Mouse (Mus musculus): ENCODE results near the gene N4bp1. TPM values are rescaled to one million over a fixed set of nuclear protein-coding genes. Genes with fewer than 3 reads are reported as not detected.

N4bp1 gene
- total RNA-seq, 2 experiments from 2014 or later, result 19.6 to 24.6 TPM

DNA sequence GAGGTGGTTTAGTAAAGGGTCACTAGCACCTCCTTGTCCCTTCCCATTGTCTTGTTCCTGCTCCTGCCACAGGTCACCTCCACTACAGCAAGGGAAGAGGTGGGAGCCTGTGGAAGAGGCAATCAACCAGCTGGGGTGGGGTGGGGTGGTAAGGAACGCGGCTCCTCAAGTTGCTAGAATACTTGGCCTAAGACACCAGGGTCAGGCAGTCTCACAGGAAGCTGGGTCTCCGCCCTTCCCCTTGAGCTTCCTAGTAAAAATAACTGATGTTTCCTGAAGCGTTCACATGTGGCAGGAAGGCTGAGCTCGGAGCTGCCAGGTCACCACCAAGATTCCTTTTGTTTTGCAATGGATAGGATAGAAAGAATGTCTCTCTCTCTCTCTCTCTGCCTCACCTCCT, 16.9 kb upstream of the N4bp1 start:
- DNase-seq, result peak; percentile 54 to 62
- intact Hi-C loops (cut with DNase I), result loop anchor here (2.0 to 5.0 kb wide), 4 partner anchors 57 to 155 kb away; partner anchors contain the start of genes Gm10638 and Siah1a

DNA sequence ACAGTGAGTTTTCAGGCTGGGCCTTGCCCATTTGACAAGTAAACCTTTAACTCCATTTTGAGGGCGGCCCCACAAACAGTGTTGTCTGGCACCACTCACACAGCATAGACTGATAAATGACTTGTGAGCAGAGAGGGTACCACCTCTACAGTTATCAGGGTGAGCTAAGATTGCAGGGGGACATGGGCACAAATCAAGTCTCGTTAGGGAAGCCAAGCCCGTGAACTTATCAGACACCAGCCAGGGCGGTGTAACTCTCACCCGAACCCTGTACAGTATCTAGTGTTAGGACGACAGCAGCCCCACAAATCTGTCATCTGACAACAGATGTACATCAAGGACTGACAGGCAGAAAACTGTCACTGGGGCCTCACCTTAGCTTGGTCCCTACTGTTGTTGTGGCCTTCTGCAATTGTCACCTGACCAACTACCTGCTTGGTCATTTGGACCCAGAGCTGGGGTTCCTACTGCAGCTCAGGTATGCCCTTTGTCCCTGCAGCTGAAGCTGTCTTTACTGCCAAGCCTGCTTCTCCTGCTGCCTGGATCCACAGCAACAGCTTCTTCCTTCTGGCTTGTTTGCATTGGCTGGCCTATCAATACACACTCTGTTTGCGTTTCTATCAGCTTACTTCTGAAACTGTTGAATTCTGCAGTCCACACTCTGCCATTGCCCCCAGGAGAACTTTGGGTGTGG, 12.8 kb upstream of the N4bp1 start:
- DNase-seq, result no peak
- intact Hi-C loops (cut with DNase I), result no loop called here

DNA sequence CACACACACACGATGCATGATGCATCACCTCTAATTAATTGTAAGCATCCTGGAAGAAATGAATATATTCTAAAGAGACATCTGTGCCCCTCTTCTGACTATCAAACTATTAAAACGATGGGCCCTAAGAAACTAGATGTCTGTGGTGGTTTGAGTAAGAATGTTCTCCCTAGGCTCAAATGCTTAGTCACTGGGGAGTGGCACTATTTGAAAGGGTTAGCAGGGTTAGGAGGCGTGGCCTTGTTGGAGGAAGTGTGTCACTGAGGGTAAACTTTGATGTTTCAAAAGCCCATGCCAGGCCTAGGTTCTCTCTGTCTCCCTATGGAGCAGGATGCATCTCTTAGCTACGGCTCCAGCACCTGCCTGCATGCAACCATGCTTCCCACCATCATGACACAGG, 10.3 kb upstream of the N4bp1 start:
- DNase-seq, result no peak
- intact Hi-C loops (cut with DNase I), result no loop called here

DNA sequence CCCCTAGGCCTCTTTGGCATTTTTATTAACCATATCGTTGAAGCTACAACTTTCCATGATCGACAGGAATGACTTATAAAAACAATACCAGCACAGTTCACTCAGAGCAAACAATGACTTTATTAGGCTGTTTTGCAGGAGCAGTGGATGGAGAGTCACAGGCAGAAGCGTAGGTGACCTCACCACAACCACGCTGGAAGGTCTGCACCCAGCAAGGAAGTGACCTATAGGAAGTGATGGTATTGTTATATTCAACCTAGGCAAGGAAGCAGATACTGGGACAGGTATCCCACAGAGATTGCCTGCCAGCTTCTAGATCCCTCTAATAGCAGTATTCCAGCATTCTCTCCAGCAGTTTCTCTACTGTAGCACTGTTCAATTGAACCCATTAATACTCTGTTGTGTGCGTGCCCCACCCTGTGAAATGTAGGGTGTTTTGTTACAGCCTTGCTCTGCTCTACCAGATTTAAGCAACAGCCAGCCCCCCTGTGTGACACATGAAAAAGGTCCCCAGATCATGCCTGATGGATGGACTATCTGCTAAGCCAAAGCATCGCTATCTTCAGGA, 9.2 kb upstream of the N4bp1 start:
- DNase-seq, result no peak

DNA sequence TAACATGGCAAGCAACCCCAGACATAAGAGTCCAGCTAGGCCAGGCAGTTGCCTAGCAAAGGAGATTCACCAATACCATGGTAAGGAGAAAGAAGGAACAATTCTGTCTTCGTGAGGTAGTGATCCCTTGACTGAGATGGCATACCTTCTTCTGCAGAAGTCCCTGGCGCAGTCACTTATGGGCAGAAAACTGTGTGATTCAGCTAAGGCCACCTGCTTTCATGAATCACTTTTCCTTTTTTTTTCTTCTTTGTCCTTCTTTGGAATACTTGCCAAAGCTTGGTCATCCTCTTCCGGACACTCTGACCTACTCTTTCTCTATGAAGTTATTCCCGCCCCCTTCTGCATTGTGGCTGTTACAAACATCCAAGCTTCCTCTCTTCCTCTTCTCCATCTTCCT, 8.5 kb upstream of the N4bp1 start:
- DNase-seq, result no peak
- intact Hi-C loops (cut with DNase I), result no loop called here

More for the DNA sequence above, 9.2 kb upstream of the N4bp1 start:
- intact Hi-C loops (cut with DNase I), result no loop called here

DNA sequence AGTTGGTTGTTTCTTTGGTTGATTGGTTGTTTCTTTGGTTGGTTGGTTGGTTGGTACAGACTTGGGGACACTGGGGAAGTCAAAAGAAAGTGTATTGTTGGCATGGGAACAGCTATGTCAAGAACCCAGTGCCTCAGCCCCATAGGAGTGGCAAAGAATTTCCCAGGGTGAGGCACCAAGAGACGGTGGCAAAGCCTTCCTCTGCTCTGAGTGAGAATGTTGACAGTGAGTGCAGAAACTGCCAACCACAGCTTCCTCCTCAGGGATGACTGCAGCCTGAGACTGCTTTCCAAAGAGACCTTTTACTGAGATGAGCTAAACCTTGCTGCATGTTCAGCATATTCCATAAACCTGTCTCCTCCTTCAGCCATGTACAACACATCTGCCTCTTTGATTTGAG, 6.5 kb upstream of the N4bp1 start:
- no peak for DNase-seq
- intact Hi-C loops (cut with DNase I), result no loop called here

DNA sequence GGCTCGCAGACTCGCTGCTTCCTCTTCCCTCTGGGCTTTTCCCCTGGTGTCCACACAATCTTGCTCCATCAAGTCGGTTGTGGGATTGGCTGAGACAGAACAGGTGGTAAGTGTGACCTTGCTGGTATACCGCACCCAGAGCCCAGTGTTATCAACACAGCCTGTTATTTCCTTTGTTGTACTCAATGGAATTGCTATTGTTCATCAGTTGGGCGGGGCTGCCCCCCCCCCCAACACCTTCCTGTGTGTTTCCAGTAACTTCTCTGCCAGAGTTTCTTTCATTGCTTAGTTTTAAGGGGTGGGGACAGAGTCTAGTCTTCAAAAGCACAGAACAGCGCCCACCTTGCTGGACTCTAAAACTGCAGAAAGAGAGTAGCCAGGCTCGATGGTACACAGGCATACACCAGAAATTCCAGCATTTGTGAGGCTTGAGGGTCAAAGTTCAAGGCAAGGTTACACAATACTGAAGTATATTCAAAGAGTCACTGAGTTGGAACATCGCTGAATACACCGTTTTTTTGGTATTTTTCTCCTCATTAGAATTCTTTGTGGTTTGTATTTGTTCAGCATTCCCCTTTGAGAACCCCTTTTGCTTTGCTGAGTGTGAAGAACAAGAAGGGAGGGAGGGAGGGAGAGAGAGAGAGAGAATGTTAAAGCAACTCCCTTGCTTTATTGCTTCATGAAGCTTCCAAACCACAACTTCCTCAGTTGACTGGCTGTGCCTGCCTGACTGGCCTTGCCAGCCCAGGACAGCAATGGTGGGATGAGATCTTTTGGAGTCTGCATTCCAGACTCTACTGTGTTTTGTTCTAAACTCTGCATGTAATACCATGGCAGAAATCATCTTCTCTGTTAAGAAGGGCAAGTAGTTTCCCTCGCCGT, 3.2 kb upstream of the N4bp1 start:
- peak; percentile 48 to 54 for DNase-seq
- intact Hi-C loops (cut with DNase I), result loop anchor here (5.0 kb wide), 1 partner anchor 141 kb away; the partner anchor contains the start of genes Gm10638 and Siah1a

DNA sequence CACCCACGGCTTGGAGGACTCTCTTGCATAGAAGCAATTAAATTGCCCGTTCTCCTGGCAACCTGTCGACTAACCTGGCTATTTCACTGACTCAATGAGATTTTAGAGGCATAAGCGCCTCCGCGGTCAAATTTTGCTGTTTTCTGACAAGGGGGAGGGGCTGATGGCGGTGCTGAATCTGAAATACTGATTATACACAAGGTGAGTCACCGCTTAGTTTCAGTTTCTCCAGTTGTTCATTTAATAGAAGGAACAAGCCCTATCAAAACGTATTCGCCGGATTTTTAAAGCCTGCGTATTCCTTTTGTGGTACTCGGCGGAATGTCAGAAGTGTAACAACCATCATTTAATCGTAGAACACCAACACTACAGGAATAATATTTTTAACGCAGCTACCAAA, 991 bp downstream of the N4bp1 start:
- DNase-seq, result peak in 1 of 2 experiments; percentile 28
- intact Hi-C loops (cut with DNase I), result no loop called here

DNA sequence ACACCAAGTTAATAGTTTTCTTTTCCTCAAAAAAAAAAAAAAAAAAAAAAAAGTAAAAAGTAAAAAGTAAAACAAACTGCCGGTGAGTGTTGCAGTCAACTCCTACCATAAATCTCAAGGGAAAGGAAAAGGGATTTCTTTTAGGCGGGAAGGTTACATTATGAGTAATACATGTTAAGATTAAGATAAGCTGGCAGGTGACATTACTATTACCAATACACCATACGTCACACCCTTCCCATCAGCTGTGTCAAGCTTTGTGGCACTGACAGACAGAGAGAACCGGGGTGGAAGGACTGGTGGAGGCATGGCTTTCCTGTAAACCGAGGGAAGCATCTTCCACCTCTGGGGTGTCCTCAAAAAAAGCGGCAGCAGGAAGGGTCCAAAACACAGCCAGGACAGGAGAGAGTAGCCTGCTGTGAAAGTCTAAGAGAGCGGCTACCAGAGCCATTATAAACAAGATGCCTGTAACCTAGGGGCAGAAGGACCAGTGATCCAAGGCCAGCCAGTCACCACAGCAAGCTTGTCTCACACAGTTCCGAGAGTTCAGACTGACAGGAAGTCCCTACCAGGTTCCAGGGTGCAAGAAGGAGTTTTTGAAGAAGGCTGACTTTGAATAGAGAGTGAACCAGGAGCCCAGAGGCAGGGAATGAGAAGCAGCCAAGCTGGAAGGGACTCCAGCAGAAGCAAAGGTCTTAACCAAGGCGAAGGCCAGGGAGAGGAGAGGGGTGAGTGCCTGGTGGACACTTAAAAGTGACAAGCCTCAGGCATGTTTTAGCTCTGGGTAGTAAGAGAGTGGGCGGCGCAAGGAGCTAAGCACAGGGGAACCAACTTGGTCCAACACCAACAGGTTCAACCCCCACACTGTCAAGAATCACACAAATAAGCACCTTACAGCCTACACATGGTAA, 2.2 kb downstream of the N4bp1 start:
- DNase-seq, result peak in 1 of 2 experiments; percentile 12
- intact Hi-C loops (cut with DNase I), result no loop called here

DNA sequence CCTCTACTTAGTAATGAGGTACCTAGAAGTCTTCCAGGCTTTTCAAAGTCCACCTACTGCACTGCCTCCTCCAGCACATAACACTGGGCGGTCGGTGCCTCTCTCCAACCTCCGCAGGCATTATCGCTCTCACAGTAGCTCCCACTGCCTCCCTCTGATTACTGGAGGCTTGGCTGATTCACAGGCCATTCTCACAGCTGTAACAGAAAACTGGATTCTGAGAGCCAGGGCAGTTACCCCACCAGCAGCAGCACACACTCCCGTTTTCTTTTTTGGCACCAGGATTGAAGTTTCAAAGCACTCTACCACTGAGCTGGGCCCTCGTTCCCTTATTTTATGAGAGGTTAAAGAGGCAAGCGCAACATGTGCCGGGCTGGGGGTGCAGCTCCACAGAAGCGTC, 3.1 kb downstream of the N4bp1 start:
- peak in 1 of 2 experiments; percentile 15 for DNase-seq
- intact Hi-C loops (cut with DNase I), result no loop called here

DNA sequence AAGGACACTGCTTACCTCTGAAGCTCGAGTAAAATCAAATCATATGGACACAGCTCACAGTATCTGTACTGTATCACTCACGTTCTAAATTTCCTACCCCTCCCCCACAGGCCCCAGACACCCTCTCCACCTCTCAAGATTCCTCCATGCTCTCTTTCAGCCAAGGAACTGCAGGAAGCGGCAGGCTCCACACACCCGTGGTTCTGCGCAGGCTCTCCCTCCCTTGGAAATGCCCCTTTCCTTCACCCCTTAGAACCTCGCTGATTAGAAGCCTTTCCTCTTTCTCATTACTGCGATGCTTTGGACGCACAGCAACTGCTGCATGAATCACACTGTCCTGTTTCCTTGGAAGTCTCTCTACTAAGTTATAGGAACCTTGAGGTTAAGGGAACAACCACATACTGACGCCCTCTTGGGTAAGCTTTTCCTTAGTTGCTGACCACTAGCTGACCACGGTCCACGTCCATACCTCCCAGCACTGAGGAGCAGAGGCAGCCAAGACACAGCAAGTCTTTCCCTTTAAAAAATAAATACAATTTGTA, 3.9 kb downstream of the N4bp1 start:
- peak in 1 of 2 experiments; percentile 7 for DNase-seq
- intact Hi-C loops (cut with DNase I), result no loop called here

DNA sequence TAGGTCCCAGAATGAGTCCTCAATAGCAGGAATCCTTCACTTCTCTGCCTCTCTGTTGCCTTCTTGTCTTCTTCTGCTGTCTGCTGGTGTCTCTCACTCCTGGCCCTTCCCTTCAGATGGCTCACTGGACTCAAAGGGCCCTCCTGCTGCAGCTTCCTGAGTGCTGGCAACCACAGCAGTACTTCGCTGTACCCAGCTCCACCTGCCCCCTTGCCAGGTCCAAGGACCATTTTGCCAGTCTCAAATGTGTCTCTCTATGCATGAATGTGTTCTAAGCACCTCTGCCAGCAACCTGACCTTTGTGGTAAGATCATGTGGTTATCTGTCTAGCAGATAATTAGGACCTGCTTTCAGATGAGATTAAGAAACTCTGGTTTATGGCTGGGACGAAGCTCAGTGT, 8.2 kb downstream of the N4bp1 start:
- intact Hi-C loops (cut with DNase I), result no loop called here
- DNase-seq, result no peak

DNA sequence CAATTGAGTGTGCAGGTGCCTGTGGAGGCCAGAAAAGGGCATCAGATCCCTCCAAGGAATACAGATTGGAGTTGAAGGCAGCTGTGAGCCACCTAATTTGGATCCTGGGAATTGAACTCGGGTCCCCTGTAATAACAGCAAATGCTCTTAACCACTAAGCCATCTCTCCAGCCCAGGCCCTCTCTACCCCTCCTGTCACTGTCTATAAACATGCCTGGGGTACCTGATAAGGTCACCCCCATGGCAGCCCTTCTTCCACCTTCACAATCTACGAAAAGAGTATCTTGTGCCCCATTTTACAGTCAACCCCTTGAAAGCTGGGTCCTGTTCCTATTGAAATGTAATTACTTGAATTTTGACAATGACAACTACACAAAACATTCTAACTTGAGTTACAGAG, 11.0 kb downstream of the N4bp1 start:
- DNase-seq, result no peak
- intact Hi-C loops (cut with DNase I), result no loop called here

DNA sequence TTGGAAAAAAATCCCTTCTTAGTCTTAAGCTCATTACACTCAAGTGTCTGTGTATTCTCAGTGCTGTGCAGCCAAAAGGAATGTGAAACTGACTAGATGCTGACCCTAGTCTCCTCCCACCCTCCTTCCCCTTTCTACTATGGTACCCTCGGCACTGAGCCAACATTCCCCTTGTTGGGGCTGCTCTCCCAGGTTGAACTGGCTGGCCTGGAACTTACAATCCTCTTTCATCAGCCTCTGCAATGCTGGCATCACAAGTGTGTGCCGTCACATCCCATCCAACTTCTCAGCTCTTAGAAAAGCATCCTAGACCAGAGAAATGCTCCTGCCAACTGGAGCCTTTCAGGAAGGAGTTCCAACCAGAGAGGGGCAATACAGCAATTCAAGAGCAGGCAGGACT, 11.9 kb downstream of the N4bp1 start:
- intact Hi-C loops (cut with DNase I), result no loop called here
- DNase-seq, result peak; percentile 44 to 60

DNA sequence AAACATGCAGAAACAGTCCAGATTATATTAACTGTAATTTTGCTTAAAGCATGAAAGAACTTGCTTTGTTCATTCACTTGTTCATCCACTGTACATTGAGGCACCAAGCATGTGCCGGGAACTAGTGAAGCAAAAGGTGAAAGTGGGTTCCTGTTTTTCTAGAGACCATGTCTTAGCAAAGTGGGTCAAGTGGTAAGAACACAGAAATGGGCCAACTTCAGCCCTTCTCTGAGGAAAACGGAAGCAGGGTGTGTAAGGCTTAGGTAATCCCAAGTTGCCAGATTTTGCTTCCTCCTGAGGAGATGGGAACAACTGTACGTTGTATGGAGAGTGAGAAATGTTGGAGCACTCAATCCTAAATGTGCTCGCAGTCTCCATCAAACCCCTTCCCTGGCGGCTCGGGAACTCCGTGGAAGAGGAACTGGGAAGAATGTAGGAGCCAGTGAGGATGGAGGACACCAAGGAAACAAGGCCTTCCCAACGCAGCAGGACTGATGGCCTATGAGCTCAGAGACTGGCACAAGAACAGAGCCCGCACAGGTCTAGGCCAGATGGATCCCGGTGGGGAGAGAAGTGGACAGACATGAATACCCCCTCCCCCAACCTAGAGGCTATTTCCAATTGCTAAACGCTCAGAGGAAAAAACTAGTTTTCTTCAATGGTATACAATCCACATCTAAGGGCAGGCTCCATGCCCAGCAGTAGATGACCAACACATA, 12.8 kb downstream of the N4bp1 start:
- intact Hi-C loops (cut with DNase I), result no loop called here
- no peak for DNase-seq

DNA sequence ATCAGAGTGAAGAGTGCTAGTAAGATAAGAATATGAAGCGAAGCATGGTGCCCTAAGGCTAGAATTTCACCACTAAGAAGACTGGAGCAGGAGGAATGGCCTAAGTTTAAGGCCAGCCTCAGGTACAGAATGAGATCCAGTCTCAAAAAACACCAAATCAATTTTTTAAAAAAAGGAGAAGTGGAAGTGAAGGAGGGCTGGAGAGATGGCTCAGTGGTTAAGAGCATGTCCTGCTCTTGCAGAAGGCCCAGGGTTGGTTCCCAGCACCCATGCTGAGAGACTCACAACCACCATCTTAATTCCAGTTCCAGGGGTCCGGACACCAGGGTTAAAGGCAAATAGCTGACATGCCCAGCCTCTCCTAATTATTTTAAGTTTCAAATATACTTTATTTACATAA, 13.6 kb downstream of the N4bp1 start:
- no peak for DNase-seq
- intact Hi-C loops (cut with DNase I), result no loop called here

DNA sequence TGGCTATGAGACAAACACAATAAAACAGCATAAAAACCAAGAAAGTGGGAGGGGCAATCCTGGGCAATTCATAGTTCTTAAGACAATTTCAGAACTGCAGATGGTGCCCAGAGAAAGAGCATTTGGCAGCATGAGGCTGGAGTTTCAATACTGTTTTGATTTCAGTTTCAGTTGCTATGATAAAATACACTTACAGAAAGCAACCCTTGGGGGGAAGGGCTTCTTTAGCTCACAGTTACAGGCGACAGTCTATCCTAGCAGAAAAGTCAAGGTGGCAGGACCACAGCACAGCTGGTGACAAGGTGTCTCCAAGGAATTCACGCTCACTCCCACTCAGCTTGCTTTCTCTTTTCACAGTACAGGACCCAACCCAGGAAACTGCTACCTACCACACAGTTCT, 14.3 kb downstream of the N4bp1 start:
- intact Hi-C loops (cut with DNase I), result no loop called here

DNA sequence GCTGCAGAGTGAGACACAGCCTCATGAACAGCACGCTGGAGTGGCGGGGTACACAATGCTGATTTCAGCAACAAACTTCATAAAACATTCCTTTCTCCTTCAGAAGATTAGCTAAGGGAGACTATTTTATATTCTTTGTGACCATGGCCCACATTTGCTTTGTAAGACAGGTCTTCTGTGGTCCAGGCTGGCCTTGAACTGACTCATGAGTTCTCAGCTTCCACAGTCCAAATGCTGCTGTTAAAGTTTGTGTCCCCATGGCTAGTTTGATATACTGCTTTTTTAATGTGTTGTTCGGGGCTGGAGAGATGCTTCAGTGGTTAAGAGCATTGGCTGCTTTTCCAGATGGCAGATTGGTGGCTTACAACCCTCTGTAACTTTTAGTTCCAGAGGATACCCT, 17.0 kb downstream of the N4bp1 start:
- DNase-seq, result no peak
- intact Hi-C loops (cut with DNase I), result no loop called here

More for the DNA sequence above, 14.3 kb downstream of the N4bp1 start:
- DNase-seq, result no peak

DNA sequence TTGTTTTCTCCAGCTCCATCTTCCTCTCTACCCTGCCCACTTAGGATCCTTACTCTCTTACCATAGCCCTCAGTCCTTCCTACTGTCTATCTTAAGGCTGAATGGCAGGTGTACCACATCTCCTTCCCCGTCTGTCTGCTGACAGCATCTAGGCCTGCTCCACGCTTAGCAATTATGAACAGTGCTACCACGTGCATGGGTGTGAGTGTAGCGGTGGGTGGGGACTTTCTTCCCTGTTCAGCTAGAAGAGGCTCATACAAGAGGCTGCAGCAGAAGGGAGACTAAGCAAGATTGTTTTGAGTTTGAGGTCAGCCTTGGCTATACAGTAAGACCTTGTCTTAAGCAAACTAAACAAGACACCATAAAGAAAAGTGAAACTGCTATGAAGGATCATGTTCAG, 20.3 kb downstream of the N4bp1 start:
- intact Hi-C loops (cut with DNase I), result no loop called here
- DNase-seq, result no peak

DNA sequence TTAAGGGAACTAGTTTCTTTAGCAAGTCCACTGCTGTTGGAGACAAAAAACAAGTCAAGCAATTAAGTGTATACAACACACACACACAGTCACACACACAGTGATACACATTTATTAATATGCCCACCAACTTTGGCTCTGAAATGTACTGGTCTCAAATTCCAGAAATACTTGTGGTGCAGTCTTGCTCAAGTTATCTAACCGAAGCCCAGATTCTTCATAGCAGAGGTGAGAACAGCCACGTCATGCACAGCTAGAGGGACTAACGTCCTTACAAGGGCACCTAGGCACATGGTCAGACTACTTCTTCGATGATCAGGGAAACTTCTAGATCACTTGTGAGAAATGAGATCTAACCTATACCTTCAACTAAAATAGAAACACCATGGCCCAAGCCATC, 22.2 kb downstream of the N4bp1 start:
- no peak for DNase-seq
- intact Hi-C loops (cut with DNase I), result no loop called here

Measured in heart, postnatal 10 days (tissue).